Mouse (Mus musculus) C2C12 (cell line): ENCODE results near the gene Rab19. TPM values are rescaled to one million over a fixed set of nuclear protein-coding genes. Genes with fewer than 3 reads are reported as not detected.
"Not testable (repeated sequence)": the region's sequence is repeated elsewhere in the genome, so short reads cannot be mapped to it uniquely, and the experiment has no call there.

Source experiments
- H3K27me3 ChIP-seq: one replicate; pipeline ENCODE4 v1.6.1; 2011; ENCODE audit not compliant: control insufficient read depth, insufficient read depth, insufficient read length
- H3K36me3 ChIP-seq: one replicate; pipeline ENCODE4 v1.6.1; 2011; ENCODE audit not compliant: control insufficient read depth, insufficient read depth
- H3K4me3 ChIP-seq: one replicate; pipeline ENCODE4 v1.5.1; 2011; ENCODE audit warnings: mild to moderate bottlenecking, control low read depth; ENCODE audit not compliant: poor library complexity, insufficient read depth, severe bottlenecking
- H3K79me2 ChIP-seq: one replicate; pipeline ENCODE4 v1.6.1; 2011; ENCODE audit not compliant: control insufficient read depth, insufficient read depth
- H3K79me3 ChIP-seq: one replicate; pipeline ENCODE4 v1.6.1; 2011; ENCODE audit warnings: low read depth, control low read depth
- H3ac ChIP-seq: one replicate; pipeline ENCODE3; 2011; ENCODE audit warnings: low read depth; ENCODE audit not compliant: control insufficient read depth, insufficient read length
- CEBPB ChIP-seq: IDR thresholded peaks from one replicate; pipeline ENCODE4 v1.6.1; 2011; ENCODE audit warnings: low read depth, mild to moderate bottlenecking, control low read depth, moderate library complexity
- CTCF ChIP-seq: IDR thresholded peaks from one replicate; pipeline ENCODE4 v1.5.1; 2011; ENCODE audit not compliant: control insufficient read depth, insufficient read depth, insufficient read length
- FOSL1 ChIP-seq: IDR thresholded peaks from one replicate; pipeline ENCODE4 v1.8.0; 2011; ENCODE audit warnings: mild to moderate bottlenecking, low read length; ENCODE audit not compliant: poor library complexity, insufficient read depth, severe bottlenecking
- MAX ChIP-seq: IDR thresholded peaks from one replicate; pipeline ENCODE4 v1.6.1; 2011; ENCODE audit warnings: mild to moderate bottlenecking, control low read depth
- MYOD1 ChIP-seq: IDR thresholded peaks from one replicate; pipeline ENCODE4 v1.6.1; 2011; ENCODE audit warnings: low read depth; ENCODE audit not compliant: control insufficient read depth, insufficient read length
- MYOG ChIP-seq: IDR thresholded peaks from one replicate; pipeline ENCODE4 v1.6.1; 2011; ENCODE audit not compliant: control insufficient read depth, insufficient read length; ENCODE audit errors: extremely low read depth
- USF1 ChIP-seq: IDR thresholded peaks from one replicate; pipeline ENCODE4 v1.6.1; 2011; ENCODE audit warnings: low read depth, mild to moderate bottlenecking, control low read depth, moderate library complexity
- polyA plus RNA-seq: library from polyadenylated mRNA; unstranded; fragments of >200 nt; fragmentation: generic; extraction: Trizol; gene quantifications from one replicate; pipeline ENCODE4 v1.2.1, GENCODE M21; 2012; ENCODE audit warnings: missing spikeins

Rab19 gene
- polyA plus RNA-seq, 1 experiment: not detected

- Histone ChIP-seq H3ac (no peak overlapping the region), H3K27me3 (no peaks in the 10 kb centered on the region), H3K79me2 (no peaks in the 10 kb centered on the region), H3K4me3 (no peak overlapping the region), H3K36me3 (peaks cover 17% of the 10 kb centered on the region), H3K79me3 (no peaks in the 10 kb centered on the region)
- TF ChIP-seq MYOG: no peak
- TF ChIP-seq CEBPB: no peak
- TF ChIP-seq MAX: peak; percentile 65
- TF ChIP-seq USF1: no peak
- TF ChIP-seq CTCF: peak; percentile 97
Observed at GRCm38 (mm10) chr6:39344020-39344419, 37.0 kb upstream of the Rab19 start.

- Histone ChIP-seq H3K79me3 (no peaks in the 10 kb centered on the region), H3K4me3 (no peak overlapping the region), H3K36me3 (peaks cover 30% of the 10 kb centered on the region), H3ac (no peak overlapping the region), H3K27me3 (no peaks in the 10 kb centered on the region), H3K79me2 (no peaks in the 10 kb centered on the region)
- TF ChIP-seq FOSL1: no peak
Observed at GRCm38 (mm10) chr6:39345430-39345829, 35.5 kb upstream of the Rab19 start.

GRCm38 (mm10) chr6:39346991-39347501, 33.9 kb upstream of the Rab19 start:
- Histone ChIP-seq H3K79me2 (no peaks in the 10 kb centered on the region), H3ac (no peak overlapping the region), H3K4me3 (no peak overlapping the region), H3K27me3 (no peaks in the 10 kb centered on the region), H3K36me3 (peaks cover 35% of the 10 kb centered on the region), H3K79me3 (no peaks in the 10 kb centered on the region)
- no peak for TF ChIP-seq FOSL1
- no peak for TF ChIP-seq MYOD1
- no peak for TF ChIP-seq CTCF
- TF ChIP-seq MAX: no peak
- no peak for TF ChIP-seq USF1
- no peak for TF ChIP-seq MYOG
- no peak for TF ChIP-seq CEBPB

- Histone ChIP-seq H3K4me3 (no peak overlapping the region), H3K27me3 (no peaks in the 10 kb centered on the region), H3K79me2 (no peaks in the 10 kb centered on the region), H3ac (no peak overlapping the region), H3K79me3 (no peaks in the 10 kb centered on the region), H3K36me3 (peaks cover 35% of the 10 kb centered on the region)
- no peak for TF ChIP-seq MYOG
- no peak for TF ChIP-seq MAX
- no peak for TF ChIP-seq MYOD1
- TF ChIP-seq CEBPB: no peak
- no peak for TF ChIP-seq CTCF
- TF ChIP-seq USF1: no peak
- no peak for TF ChIP-seq FOSL1
Observed at GRCm38 (mm10) chr6:39347880-39348814, 32.8 kb upstream of the Rab19 start.

GRCm38 (mm10) chr6:39348946-39349345, 32.0 kb upstream of the Rab19 start:
- H3K4me3 ChIP-seq: no peak overlapping the region
- peaks cover 33% of the 10 kb centered on the region for H3K36me3 ChIP-seq

GRCm38 (mm10) chr6:39359207-39359606, 21.8 kb upstream of the Rab19 start:
- not testable (repeated sequence) for H3K27me3 ChIP-seq, H3K79me2 ChIP-seq, H3K4me3 ChIP-seq, H3K79me3 ChIP-seq, H3ac ChIP-seq
- H3K36me3 ChIP-seq: peaks cover 14% of the 10 kb centered on the region

More at GRCm38 (mm10) chr6:39348946-39349345, 32.0 kb upstream of the Rab19 start:
- TF ChIP-seq CTCF: no peak
- TF ChIP-seq FOSL1: no peak
- TF ChIP-seq CEBPB: no peak
- no peak for TF ChIP-seq MYOG
- TF ChIP-seq MAX: no peak
- no peak for TF ChIP-seq MYOD1
- no peak for TF ChIP-seq USF1
- Histone ChIP-seq H3K27me3 (no peaks in the 10 kb centered on the region), H3ac (no peak overlapping the region), H3K79me2 (no peaks in the 10 kb centered on the region), H3K79me3 (no peaks in the 10 kb centered on the region)
